Mouse (Mus musculus): ENCODE data around the gene Zfp821.

- TF ChIP-seq CTCF (IDR thresholded peaks at IDR 0.05; ENCODE audit: low read depth) (no peak), EP300 (IDR thresholded peaks at IDR 0.05; ENCODE audit: low read depth) (no peak)
Measured at GRCm38 (mm10) chr8:109712521-109712920, 7.2 kb downstream of the Zfp821 start.

All from heart, postnatal 0 days (tissue).